Mouse (Mus musculus) right cerebral cortex, postnatal 10 days (tissue): Measurements from ENCODE around the gene Cped1.

ENCODE experiments used
- DNase-seq, 2 experiments: peaks; one replicate each; pipeline ENCODE4 v3.0.0; 2021; ENCODE audit warnings: low spot score in 2 of 2

The Cped1 gene

GRCm38 (mm10) chr6:22000086-22000485 lies 14.4 kb downstream of the Cped1 start:
- DNase-seq: no peak

GRCm38 (mm10) chr6:22000881-22001280 lies 15.2 kb downstream of the Cped1 start:
- no peak for DNase-seq

- no peak for DNase-seq
Observed at GRCm38 (mm10) chr6:22001284-22001916, 15.7 kb downstream of the Cped1 start.

GRCm38 (mm10) chr6:22002521-22003199 lies 16.9 kb downstream of the Cped1 start:
- no peak for DNase-seq

- DNase-seq: no peak
Observed at GRCm38 (mm10) chr6:22003200-22003587, 17.5 kb downstream of the Cped1 start.

GRCm38 (mm10) chr6:22003959-22004543 lies 18.3 kb downstream of the Cped1 start:
- no peak for DNase-seq

GRCm38 (mm10) chr6:22008346-22008745 lies 22.6 kb downstream of the Cped1 start:
- no peak for DNase-seq

GRCm38 (mm10) chr6:22010258-22010657 lies 24.5 kb downstream of the Cped1 start:
- no peak for DNase-seq

GRCm38 (mm10) chr6:22010761-22011281 lies 25.1 kb downstream of the Cped1 start:
- no peak for DNase-seq

- DNase-seq: no peak
Observed at GRCm38 (mm10) chr6:22011546-22011945, 25.8 kb downstream of the Cped1 start.

- DNase-seq: no peak
Observed at GRCm38 (mm10) chr6:22012099-22012498, 26.4 kb downstream of the Cped1 start.

- no peak for DNase-seq
Observed at GRCm38 (mm10) chr6:22012501-22012900, 26.8 kb downstream of the Cped1 start.

- DNase-seq: no peak
Observed at GRCm38 (mm10) chr6:22013394-22013793, 27.7 kb downstream of the Cped1 start.

- DNase-seq: no peak
Observed at GRCm38 (mm10) chr6:22014291-22014911, 28.7 kb downstream of the Cped1 start.

- DNase-seq: no peak
Observed at GRCm38 (mm10) chr6:22017631-22018030, 31.9 kb downstream of the Cped1 start.

- no peak for DNase-seq
Observed at GRCm38 (mm10) chr6:22018768-22019445, 33.2 kb downstream of the Cped1 start.

GRCm38 (mm10) chr6:22019637-22020036 lies 33.9 kb downstream of the Cped1 start:
- no peak for DNase-seq

- DNase-seq: no peak
Observed at GRCm38 (mm10) chr6:22020696-22021095, 35.0 kb downstream of the Cped1 start.

GRCm38 (mm10) chr6:22021315-22021714 lies 35.6 kb downstream of the Cped1 start:
- no peak for DNase-seq

- no peak for DNase-seq
Observed at GRCm38 (mm10) chr6:22024168-22024567, 38.5 kb downstream of the Cped1 start.

- no peak for DNase-seq
Observed at GRCm38 (mm10) chr6:22025584-22026357, 40.1 kb downstream of the Cped1 start.
